Mouse (Mus musculus) neural tube, embryonic 14.5 days (tissue): Measurements from ENCODE around the gene Arhgef40. TPM values are rescaled to one million over a fixed set of nuclear protein-coding genes. Genes with fewer than 3 reads are reported as not detected.

Experiments used
- ATAC-seq: fragments of 200-750 bp; cut with Nextera tagmentation; 2 replicates; pipeline ENCODE4 v1.8.0; 2017; ENCODE audit warnings: low read depth, mild to moderate bottlenecking, moderate TSS enrichment, moderate library complexity
- H3K27ac ChIP-seq: fragments of 300-500 bp; sonication (generic); 2 replicates; pipeline ENCODE4 v1.5.1; 2014; ENCODE audit warnings: low read depth, mild to moderate bottlenecking, control low read depth, low read length, moderate library complexity, mixed read lengths
- H3K27me3 ChIP-seq: fragments of 300-500 bp; sonication (generic); 2 replicates; pipeline ENCODE4 v1.6.1; 2014; ENCODE audit warnings: low read length; ENCODE audit not compliant: control insufficient read depth, insufficient read depth
- H3K36me3 ChIP-seq: fragments of 300-500 bp; sonication (generic); 2 replicates; pipeline ENCODE4 v1.6.1; 2014; ENCODE audit warnings: low read length, mixed read lengths; ENCODE audit not compliant: control insufficient read depth, insufficient read depth
- H3K4me1 ChIP-seq: fragments of 300-500 bp; sonication (generic); 2 replicates; pipeline ENCODE4 v1.6.1; 2014; ENCODE audit warnings: low read length; ENCODE audit not compliant: control insufficient read depth, insufficient read depth
- H3K4me2 ChIP-seq: fragments of 300-500 bp; sonication (generic); 2 replicates; pipeline ENCODE4 v1.6.1; 2014; ENCODE audit warnings: mild to moderate bottlenecking, low read depth, low read length, control low read depth
- H3K4me3 ChIP-seq: fragments of 300-500 bp; sonication (generic); 2 replicates; pipeline ENCODE4 v1.5.1; 2014; ENCODE audit warnings: low read depth, low read length, control low read depth, mixed read lengths
- H3K9ac ChIP-seq: fragments of 300-500 bp; sonication (generic); replicated peaks from 2 replicates; pipeline ENCODE4 v1.6.1; 2014; ENCODE audit warnings: low read depth, mild to moderate bottlenecking, control low read depth, low read length, mixed read lengths
- H3K9me3 ChIP-seq: fragments of 300-500 bp; sonication (generic); 2 replicates; pipeline ENCODE4 v1.6.1; 2016; ENCODE audit warnings: low read length; ENCODE audit not compliant: control insufficient read depth
- WGBS: fragments of 180-500 bp; shearing (Covaris S2); extraction: QIAGEN DNeasy Blood & Tissue Kit; methylation state at CpG from one replicate; pipeline ENCODE4 v1.1.7; 2014; 5-methylcytosine and 5-hydroxymethylcytosine counted together
- polyA plus RNA-seq: library from polyadenylated mRNA; unstranded; fragments of >200 nt; fragmentation: Nextera tagmentation; extraction: Ambion mirVana; gene quantifications from 2 replicates; pipeline ENCODE4 v1.2.1, GENCODE M21; 2014

Gene Arhgef40
- 66.5 and 73.8 TPM in 2 replicates for polyA plus RNA-seq

DNA sequence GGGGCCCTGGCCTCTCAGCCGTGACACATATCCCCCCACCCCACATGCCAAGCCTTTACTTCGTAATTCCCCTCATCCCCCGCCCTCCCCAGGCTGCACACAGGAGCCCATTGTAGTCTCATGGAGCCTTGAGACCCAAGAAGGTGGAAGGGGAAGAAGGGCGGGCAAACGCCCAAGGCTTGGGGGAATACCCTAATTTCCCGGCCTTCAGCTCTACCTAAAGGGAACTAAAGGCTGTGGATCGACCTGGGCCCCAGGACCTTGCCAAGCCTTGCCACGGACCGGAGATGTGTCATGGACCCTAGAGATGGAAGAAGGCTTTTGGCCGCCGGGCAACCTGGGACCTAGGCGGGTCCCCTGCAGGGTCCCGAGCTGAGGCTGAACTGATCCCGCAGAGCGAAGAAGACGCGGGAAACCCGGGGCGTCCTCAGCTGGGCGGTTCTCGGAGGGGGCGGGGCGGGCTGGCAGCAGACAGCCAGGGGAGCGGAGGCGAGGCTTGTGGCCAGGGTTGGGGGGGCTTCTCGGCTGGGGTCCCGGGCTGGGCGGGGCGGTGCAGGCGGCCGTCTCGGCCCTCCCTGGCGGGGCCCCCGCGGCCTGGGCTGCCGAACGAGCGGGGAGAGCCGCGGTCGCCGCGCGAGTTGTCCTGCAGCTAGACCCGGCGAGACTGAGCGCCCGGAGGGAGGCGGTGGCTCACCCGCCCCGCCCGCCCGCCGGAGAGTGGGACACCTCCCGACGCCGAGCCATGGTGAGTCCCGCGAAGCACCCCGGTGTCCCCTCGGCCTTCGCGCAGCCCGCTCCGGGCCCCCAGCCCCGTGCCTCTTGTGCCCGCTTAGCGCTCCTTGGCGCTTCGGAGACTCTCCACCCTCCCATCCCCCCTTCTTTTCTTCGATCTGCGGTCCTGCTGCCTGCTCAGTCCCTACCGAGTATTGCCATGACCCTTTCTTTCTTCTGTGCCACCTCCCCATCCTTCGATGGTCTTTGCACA, at the start of gene Arhgef40:
Gene Arhgef40, plus strand, starts transcription at position 473 of the 985 bp plus-strand sequence.
- peak within 1 kb of the TSS; percentile 98 for H3K4me2 ChIP-seq
- WGBS, result under 1% methylated on average over 43 of the region's 74 CpGs
- H3K36me3 ChIP-seq, result peaks cover 14% of the 10 kb centered on the region; the same call in 1 of the 2 replicates
- peak within 1 kb of the TSS; percentile 85 for H3K27ac ChIP-seq
- H3K9me3 ChIP-seq, result no peaks in the 10 kb centered on the region
- H3K27me3 ChIP-seq, result no peaks in the 10 kb centered on the region
- peak within 1 kb of the TSS; percentile 76 for H3K4me3 ChIP-seq
- H3K9ac ChIP-seq, result peak within 1 kb of the TSS; percentile 83
- peaks cover 20% of the 10 kb centered on the region; the same call in 1 of the 2 replicates for H3K4me1 ChIP-seq
- peak; percentile 93 for ATAC-seq

DNA sequence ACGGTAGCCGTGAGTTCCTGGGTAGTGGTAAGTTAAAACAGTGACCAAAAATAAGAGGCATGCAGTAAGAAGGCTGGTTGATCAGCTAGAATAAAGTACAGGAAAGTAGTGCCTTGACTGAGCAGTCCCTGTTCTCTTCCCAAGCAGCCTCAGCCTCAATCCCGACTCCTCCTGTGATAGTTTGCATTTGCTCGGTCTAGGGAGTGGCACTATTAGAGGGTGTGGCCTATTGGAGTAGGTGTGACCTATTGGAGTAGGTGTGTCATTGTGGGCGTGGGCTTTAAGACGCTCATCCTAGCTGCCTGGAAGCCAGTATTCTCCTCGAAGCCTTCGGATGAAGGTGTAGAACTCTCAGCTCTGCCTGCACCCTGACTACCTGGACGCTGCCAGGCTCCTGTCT, 45.5 kb upstream of the Arhgef40 start:
- ATAC-seq, result no peak
- H3K4me2 ChIP-seq, result no peak overlapping the region
- no peaks in the 10 kb centered on the region for H3K27me3 ChIP-seq
- no peaks in the 10 kb centered on the region for H3K4me1 ChIP-seq
- WGBS, result 90% methylated on average over 9 of the region's 9 CpGs
- no peaks in the 10 kb centered on the region for H3K9me3 ChIP-seq
- H3K4me3 ChIP-seq, result no peak overlapping the region
- H3K9ac ChIP-seq, result no peak overlapping the region
- H3K36me3 ChIP-seq, result no peaks in the 10 kb centered on the region
- H3K27ac ChIP-seq, result no peak overlapping the region

DNA sequence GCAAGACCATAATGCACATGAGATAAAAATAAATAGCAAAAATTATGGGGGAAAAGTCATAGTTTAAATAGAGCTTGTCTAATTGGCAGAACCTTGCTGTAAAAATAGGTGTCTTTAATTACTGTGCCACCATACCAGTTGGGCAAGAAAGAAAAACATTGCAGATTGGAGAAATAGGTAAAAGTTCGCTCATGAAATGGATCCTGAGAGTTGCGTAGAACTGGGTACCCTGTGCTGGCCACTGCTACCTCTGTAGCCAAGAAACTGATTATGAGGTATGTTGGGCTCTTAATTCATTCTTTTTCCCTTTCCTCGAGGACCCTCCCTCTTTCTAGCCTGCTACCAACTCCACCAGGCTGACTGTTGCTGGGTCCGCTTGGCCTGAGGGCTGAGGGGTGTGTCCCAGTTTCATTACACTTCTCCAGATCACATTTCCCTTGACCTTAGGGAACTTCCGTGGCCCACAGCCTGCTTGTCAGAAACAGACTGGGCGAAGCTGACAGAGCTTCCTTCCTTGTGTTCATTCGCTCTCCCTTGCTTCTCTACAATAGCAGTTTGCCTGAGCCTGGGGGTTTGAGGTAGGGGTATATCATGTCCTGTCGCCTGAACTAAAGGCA, 43.5 kb upstream of the Arhgef40 start:
- Histone ChIP-seq H3K4me3 (no peak overlapping the region), H3K27me3 (no peaks in the 10 kb centered on the region), H3K4me2 (no peak overlapping the region), H3K36me3 (no peaks in the 10 kb centered on the region), H3K4me1 (no peaks in the 10 kb centered on the region), H3K9ac (no peak overlapping the region), H3K27ac (no peak overlapping the region), H3K9me3 (no peaks in the 10 kb centered on the region)
- no peak for ATAC-seq
- 28% methylated on average over 8 of the region's 8 CpGs for whole genome bisulfite sequencing

DNA sequence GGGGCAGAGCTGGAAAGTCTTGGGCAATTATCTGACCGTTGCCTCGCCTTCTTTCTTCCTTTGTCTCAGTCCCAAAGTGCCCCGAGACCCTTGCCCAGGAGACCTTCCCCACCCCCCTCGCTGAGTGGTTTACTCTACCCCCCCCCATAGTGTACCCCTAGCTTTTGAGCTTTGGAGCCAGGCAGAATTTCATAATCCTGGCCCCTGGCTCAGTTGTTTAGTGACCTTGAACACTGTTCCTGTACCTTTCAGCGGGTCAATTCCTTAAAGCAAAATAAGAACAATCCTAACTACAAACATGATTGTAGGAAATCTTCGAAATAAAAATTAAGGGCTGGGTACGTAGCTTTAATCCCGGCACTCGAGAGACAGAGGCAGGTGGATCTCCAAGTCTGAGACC, 42.9 kb upstream of the Arhgef40 start:
- H3K27ac ChIP-seq, result no peak overlapping the region
- H3K4me2 ChIP-seq, result no peak overlapping the region
- H3K4me3 ChIP-seq, result no peak overlapping the region
- WGBS, result 50% methylated on average over 9 of the region's 9 CpGs
- H3K27me3 ChIP-seq, result no peaks in the 10 kb centered on the region
- no peak overlapping the region for H3K9ac ChIP-seq
- ATAC-seq, result no peak
- H3K4me1 ChIP-seq, result no peaks in the 10 kb centered on the region
- H3K36me3 ChIP-seq, result no peaks in the 10 kb centered on the region
- no peaks in the 10 kb centered on the region for H3K9me3 ChIP-seq

DNA sequence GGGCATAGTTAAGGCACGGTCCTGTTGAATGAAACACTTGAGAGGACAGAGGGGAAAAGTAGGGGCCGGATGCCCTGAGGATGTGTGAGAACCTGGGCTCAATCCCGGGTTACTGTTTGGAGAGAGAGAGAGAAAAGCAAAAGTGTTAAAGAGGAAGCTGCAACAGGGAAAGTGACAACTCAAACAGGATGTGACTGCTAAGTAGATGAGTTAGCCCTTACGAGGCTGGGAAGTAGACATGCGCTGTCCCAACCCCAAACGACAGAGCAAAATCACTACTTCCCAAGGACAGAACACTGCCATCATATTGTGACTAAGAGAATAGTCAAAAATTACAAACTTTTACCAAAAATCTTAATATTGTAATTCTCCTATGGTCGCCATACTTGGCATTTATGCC, 42.3 kb upstream of the Arhgef40 start:
- Histone ChIP-seq H3K4me2 (no peak overlapping the region), H3K4me3 (no peak overlapping the region), H3K9me3 (no peaks in the 10 kb centered on the region), H3K27ac (no peak overlapping the region), H3K9ac (no peak overlapping the region), H3K36me3 (no peaks in the 10 kb centered on the region), H3K27me3 (no peaks in the 10 kb centered on the region), H3K4me1 (no peaks in the 10 kb centered on the region)
- no peak for ATAC-seq
- 69% methylated on average over 7 of the region's 7 CpGs for WGBS

DNA sequence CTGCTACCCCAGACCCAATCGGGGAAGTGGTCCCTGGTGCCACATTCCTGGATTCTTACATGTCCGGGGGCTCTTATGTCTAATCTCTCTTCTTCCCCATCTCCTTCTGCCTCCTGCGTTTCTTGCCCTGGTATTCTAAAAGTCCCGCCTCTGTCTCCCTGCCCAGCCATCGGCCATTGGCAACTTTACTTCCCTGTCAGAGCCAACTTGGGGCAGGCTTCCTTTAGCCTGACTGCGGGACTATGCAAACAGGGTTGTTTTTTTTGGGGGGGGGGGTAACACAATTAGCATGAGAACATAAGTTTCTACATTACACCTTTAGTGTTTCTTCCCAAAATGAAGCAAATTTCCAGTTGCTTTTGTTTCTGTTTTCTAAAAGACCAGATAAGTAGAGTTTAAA, 41.2 kb upstream of the Arhgef40 start:
- H3K9me3 ChIP-seq, result no peaks in the 10 kb centered on the region
- no peak overlapping the region for H3K27ac ChIP-seq
- H3K36me3 ChIP-seq, result no peaks in the 10 kb centered on the region
- no peaks in the 10 kb centered on the region for H3K4me1 ChIP-seq
- 86% methylated on average over 6 of the region's 6 CpGs for WGBS
- no peak overlapping the region for H3K4me3 ChIP-seq
- no peak overlapping the region for H3K9ac ChIP-seq
- ATAC-seq, result no peak
- no peaks in the 10 kb centered on the region for H3K27me3 ChIP-seq
- H3K4me2 ChIP-seq, result no peak overlapping the region

DNA sequence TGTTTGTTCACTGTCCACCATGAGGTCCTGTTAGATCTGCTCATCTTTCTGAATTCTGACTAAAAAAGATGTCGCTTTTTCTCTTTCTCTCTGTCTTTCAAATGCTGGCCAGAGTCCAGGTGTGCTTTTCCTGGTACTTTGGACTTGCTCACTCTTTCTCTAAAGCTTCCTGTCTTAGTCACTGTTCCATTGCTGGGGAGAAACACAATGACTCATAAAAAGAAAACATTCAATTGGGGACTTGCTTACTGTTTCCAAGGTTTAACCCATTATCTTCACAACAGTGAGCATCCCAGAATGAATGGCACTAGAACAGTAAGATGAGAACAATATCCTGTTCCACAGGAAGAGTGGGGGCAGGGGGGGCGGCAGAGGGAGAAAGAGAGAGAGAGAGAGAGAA, 24.2 kb upstream of the Arhgef40 start:
- no peak overlapping the region for H3K4me3 ChIP-seq
- H3K27ac ChIP-seq, result no peak overlapping the region
- no peaks in the 10 kb centered on the region for H3K9me3 ChIP-seq
- 93% methylated on average over 2 of the region's 2 CpGs for WGBS
- no peaks in the 10 kb centered on the region for H3K27me3 ChIP-seq
- H3K4me2 ChIP-seq, result no peak overlapping the region
- H3K36me3 ChIP-seq, result no peaks in the 10 kb centered on the region
- no peak for ATAC-seq
- no peaks in the 10 kb centered on the region for H3K4me1 ChIP-seq
- no peak overlapping the region for H3K9ac ChIP-seq

DNA sequence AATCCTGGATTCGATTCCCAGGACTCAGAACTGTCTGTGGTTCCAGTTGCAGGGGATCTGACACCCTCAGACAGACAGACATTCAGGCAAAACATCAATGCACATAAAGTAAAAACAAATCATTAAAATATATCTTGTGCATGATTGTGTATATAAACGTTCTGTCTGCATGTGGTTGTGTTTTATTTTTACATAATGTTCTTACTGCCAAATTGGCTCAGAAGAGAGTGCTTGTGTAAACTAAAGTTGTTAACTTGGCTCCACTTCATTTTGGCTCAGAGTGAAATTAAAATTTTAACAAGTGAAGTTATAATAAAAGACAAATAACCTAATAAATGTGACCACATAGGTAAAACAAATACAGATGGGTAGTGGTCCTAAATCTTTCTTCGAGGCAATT, 17.1 kb upstream of the Arhgef40 start:
- WGBS, result 88% methylated on average over 3 of the region's 3 CpGs
- Histone ChIP-seq H3K27me3 (no peaks in the 10 kb centered on the region), H3K27ac (no peak overlapping the region), H3K4me2 (no peak overlapping the region), H3K9me3 (no peaks in the 10 kb centered on the region), H3K4me3 (no peak overlapping the region), H3K9ac (no peak overlapping the region), H3K36me3 (no peaks in the 10 kb centered on the region), H3K4me1 (no peaks in the 10 kb centered on the region)
- no peak for ATAC-seq

DNA sequence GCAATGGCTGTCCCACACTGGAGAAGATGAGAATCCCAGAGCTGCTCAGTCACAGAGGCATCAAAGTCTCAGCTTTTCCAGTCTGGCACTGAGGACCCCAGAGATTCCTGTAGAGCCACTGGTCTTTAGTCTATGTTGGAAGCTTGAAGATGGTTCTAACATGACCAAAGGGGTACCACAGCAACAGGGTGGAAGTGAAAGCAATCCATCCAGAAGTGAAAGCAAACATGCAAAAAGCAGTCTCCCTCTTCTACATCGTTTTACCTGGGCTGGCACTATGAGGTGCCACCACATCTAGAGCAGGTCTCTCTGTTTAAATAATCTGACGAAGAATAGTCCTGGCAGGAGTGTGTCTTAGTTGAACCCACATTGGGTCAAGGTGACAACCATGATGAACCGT, 5.3 kb upstream of the Arhgef40 start:
- Histone ChIP-seq H3K9me3 (no peaks in the 10 kb centered on the region), H3K27me3 (no peaks in the 10 kb centered on the region), H3K4me1 (peaks cover 6% of the 10 kb centered on the region; the same call in 1 of the 2 replicates), H3K9ac (no peak overlapping the region), H3K36me3 (no peaks in the 10 kb centered on the region), H3K4me2 (no peak overlapping the region), H3K27ac (no peak overlapping the region), H3K4me3 (no peak overlapping the region)
- WGBS, result 93% methylated on average over 3 of the region's 3 CpGs
- no peak for ATAC-seq
